Mouse (Mus musculus) brain, embryonic 14.5 days (tissue): ENCODE measurements around the gene Tmem266.

Experiments
- CTCF ChIP-seq: fragments of 200-500 bp; IDR thresholded peaks from 2 replicates; pipeline ENCODE4 v1.5.1; 2012; ENCODE audit warnings: inconsistent platforms, mild to moderate bottlenecking, moderate library complexity, borderline replicate concordance; ENCODE audit not compliant: insufficient read depth, insufficient read length; ENCODE audit errors: extremely low read depth
- POLR2A ChIP-seq: fragments of 200-500 bp; IDR thresholded peaks from 2 replicates; pipeline ENCODE4 v1.6.1; 2012; ENCODE audit warnings: mild to moderate bottlenecking, inconsistent platforms, borderline replicate concordance; ENCODE audit not compliant: poor library complexity, insufficient read depth, insufficient read length, severe bottlenecking; ENCODE audit errors: extremely low read depth

DNA sequence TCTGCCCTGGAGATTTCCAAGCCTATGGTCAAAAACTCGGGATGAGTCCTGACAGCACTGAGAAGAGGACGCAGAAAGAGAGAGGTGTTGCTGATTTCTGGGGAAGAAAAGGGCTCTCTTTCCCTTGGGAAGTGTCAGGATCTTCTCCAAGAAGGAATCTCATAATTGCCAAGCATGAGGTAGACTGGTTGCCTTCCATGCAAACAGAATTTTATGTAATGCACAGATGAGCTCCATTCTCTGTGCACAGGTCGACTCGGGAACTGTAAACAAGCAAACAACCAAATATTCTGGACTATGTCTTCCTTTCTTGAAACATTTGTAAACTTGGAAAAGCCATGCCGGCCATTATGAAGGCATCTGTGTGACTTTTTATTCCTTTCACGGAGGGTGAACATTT is 2.7 kb downstream of the Tmem266 start:
- TF ChIP-seq CTCF, result no peak
- no peak for TF ChIP-seq POLR2A
